Mouse (Mus musculus) splenic B cell, adult 2 months (primary cell): ENCODE measurements around the gene Tmem123.

Source experiments
- DNase-seq: peaks from one replicate; pipeline ENCODE4 v3.0.0-alpha.2; 2011; ENCODE audit warnings: low read depth, low spot score
- H3K27me3 ChIP-seq: 2 replicates; pipeline ENCODE4 v1.6.1; 2012; ENCODE audit warnings: mild to moderate bottlenecking, low read length, moderate library complexity, mixed read lengths; ENCODE audit not compliant: control insufficient read depth, poor library complexity, insufficient read depth, severe bottlenecking
- H3K36me3 ChIP-seq: 2 replicates; pipeline ENCODE4 v1.6.1; 2012; ENCODE audit warnings: mild to moderate bottlenecking, low read length, moderate library complexity, mixed read lengths; ENCODE audit not compliant: control insufficient read depth, poor library complexity, insufficient read depth, severe bottlenecking

The Tmem123 gene

GRCm38 (mm10) chr9:7829531-7830528 lies 66.0 kb downstream of the Tmem123 start:
- Histone ChIP-seq H3K27me3 (no peaks in the 10 kb centered on the region), H3K36me3 (no peaks in the 10 kb centered on the region; the same call in 1 of the 2 replicates)
- no peak for DNase-seq

GRCm38 (mm10) chr9:7833421-7833820 lies 69.6 kb downstream of the Tmem123 start:
- Histone ChIP-seq H3K36me3 (no peaks in the 10 kb centered on the region; the same call in 1 of the 2 replicates), H3K27me3 (no peaks in the 10 kb centered on the region)
- no peak for DNase-seq

GRCm38 (mm10) chr9:7835302-7835701 lies 71.5 kb downstream of the Tmem123 start:
- no peak for DNase-seq
- Histone ChIP-seq H3K36me3 (no peaks in the 10 kb centered on the region; the same call in 1 of the 2 replicates), H3K27me3 (no peaks in the 10 kb centered on the region)

GRCm38 (mm10) chr9:7836331-7836730 lies 72.5 kb downstream of the Tmem123 start:
- Histone ChIP-seq H3K27me3 (no peaks in the 10 kb centered on the region), H3K36me3 (no peaks in the 10 kb centered on the region; the same call in 1 of the 2 replicates)
- DNase-seq: peak; percentile 65

- peak; percentile 98 for DNase-seq
- H3K36me3 ChIP-seq: no peaks in the 10 kb centered on the region; the same call in 1 of the 2 replicates
These were observed 73.3 kb downstream of the Tmem123 start, which contains the start of gene Birc2 for GRCm38 (mm10) chr9:7836905-7837805. Gene Birc2, minus strand, starts transcription at chr9:7837064.

GRCm38 (mm10) chr9:7837806-7838440 lies 74.1 kb downstream of the Tmem123 start:
- no peaks in the 10 kb centered on the region for H3K27me3 ChIP-seq
- peak; percentile 58 for DNase-seq
- H3K36me3 ChIP-seq: no peaks in the 10 kb centered on the region; the same call in 1 of the 2 replicates

More at GRCm38 (mm10) chr9:7836905-7837805, 73.3 kb downstream of the Tmem123 start, which contains the start of gene Birc2:
- no peaks in the 10 kb centered on the region for H3K27me3 ChIP-seq

- no peaks in the 10 kb centered on the region for H3K27me3 ChIP-seq
- no peak for DNase-seq
- H3K36me3 ChIP-seq: no peaks in the 10 kb centered on the region
These were observed 77.4 kb downstream of the Tmem123 start for GRCm38 (mm10) chr9:7841221-7841620.
